Comparison of ENCODE assay signal across 19 mouse cellular contexts in genomic region chr11:81497652-81498391, GRCm38 (mm10).
DNase-seq lines count a peak whose midpoint lies in the region; ATAC-seq lines count a peak whose summit lies in the region.
"Had no signal": no experiment of that assay in that cellular context is flagged by ENCODE, and none has a peak within 500 bp of the region (broad histone marks: within the 10 kb centered on the region; RNA-seq: fewer than 3 reads in every experiment).

No protein-coding gene starts in this region.

- no peak for ATAC-seq in hindbrain, embryonic 13.5 days (ENCODE audit: low FRiP score)
- no peak for ATAC-seq in hindbrain, embryonic 11.5 days (ENCODE audit: low FRiP score)
- ATAC-seq in forebrain, embryonic 12.5 days (ENCODE audit: low FRiP score) = no peak
- ATAC-seq in midbrain, embryonic 12.5 days (ENCODE audit: low FRiP score, low read depth) = peak; percentile 58; the same call in 1 of the 2 replicates
- ATAC-seq in frontal cortex, adult (ENCODE audit: low TSS enrichment) = no peak

- no peak overlapping the region for H3K4me2 ChIP-seq in hindbrain, embryonic 13.5 days
- no peak overlapping the region for H3K4me2 ChIP-seq in hindbrain, embryonic 11.5 days (replicated peaks; ENCODE audit: low read depth, low read length)
- H3K4me2 ChIP-seq in forebrain, embryonic 12.5 days = peak overlapping the region; percentile 8; the same call in 1 of the 2 replicates
- peak overlapping the region; percentile 6; the same call in 1 of the 2 replicates for H3K4me2 ChIP-seq in midbrain, embryonic 12.5 days (replicated peaks)

- no peak for DNase-seq in hindbrain, embryonic 11.5 days (ENCODE audit: low spot score)
- peak; percentile 29 for DNase-seq in brain, adult 2 months (ENCODE audit: low read depth, low spot score)
- DNase-seq in left cerebral cortex, adult 11 months (ENCODE audit: low spot score) = no peak
- DNase-seq in left cerebral cortex, adult 9 months (ENCODE audit: low spot score in 2 of 2) = no peak
- DNase-seq: adrenal gland, postnatal 36 days; cerebellum, adult 11 months; kidney, adult 18-20 months; kidney, postnatal 4 days; left cerebral cortex, postnatal 4 days; lung, postnatal 14 days; right cerebral cortex, postnatal 4 days had no signal

- no peaks in the 10 kb centered on the region for H3K36me3 ChIP-seq in hindbrain, embryonic 13.5 days
- no peaks in the 10 kb centered on the region for H3K36me3 ChIP-seq in hindbrain, embryonic 11.5 days (ENCODE audit: control insufficient read depth, insufficient read depth, low read length)
- no peaks in the 10 kb centered on the region for H3K36me3 ChIP-seq in forebrain, embryonic 12.5 days (replicated peaks)
- no peaks in the 10 kb centered on the region for H3K36me3 ChIP-seq in midbrain, embryonic 12.5 days
- H3K36me3 ChIP-seq: G1E; heart, embryonic 10.5 days had no signal

- H3K4me1 ChIP-seq in hindbrain, embryonic 13.5 days (replicated peaks) = peaks cover 60% of the 10 kb centered on the region
- H3K4me1 ChIP-seq in hindbrain, embryonic 11.5 days (replicated peaks; ENCODE audit: control insufficient read depth, insufficient read depth, low read length) = peaks cover 8% of the 10 kb centered on the region; the same call in 1 of the 2 replicates
- peaks cover 64% of the 10 kb centered on the region for H3K4me1 ChIP-seq in forebrain, embryonic 12.5 days
- H3K4me1 ChIP-seq in midbrain, embryonic 12.5 days = peaks cover 61% of the 10 kb centered on the region
- H3K4me1 ChIP-seq: heart, embryonic 10.5 days had no signal

- H3K4me3 ChIP-seq in hindbrain, embryonic 13.5 days = no peak overlapping the region
- no peak overlapping the region for H3K4me3 ChIP-seq in hindbrain, embryonic 11.5 days (ENCODE audit: low read depth, low read length)
- H3K4me3 ChIP-seq in forebrain, embryonic 12.5 days (replicated peaks) = no peak overlapping the region
- H3K4me3 ChIP-seq in midbrain, embryonic 12.5 days = no peak overlapping the region
- H3K4me3 ChIP-seq: erythroblast, embryonic 14.5 days; heart, embryonic 10.5 days had no signal

- H3K27me3 ChIP-seq in hindbrain, embryonic 13.5 days = 0 out of 2 replicates have a peak, but pooled peaks cover 9% of the 10 kb centered on the region
- no peaks in the 10 kb centered on the region for H3K27me3 ChIP-seq in hindbrain, embryonic 11.5 days (ENCODE audit: control insufficient read depth, insufficient read depth, low read length)
- H3K27me3 ChIP-seq in forebrain, embryonic 12.5 days = no peaks in the 10 kb centered on the region
- no peaks in the 10 kb centered on the region for H3K27me3 ChIP-seq in midbrain, embryonic 12.5 days

- H3K9me3 ChIP-seq in hindbrain, embryonic 13.5 days = no peaks in the 10 kb centered on the region
- no peaks in the 10 kb centered on the region for H3K9me3 ChIP-seq in hindbrain, embryonic 11.5 days (ENCODE audit: control insufficient read depth, low read length)
- no peaks in the 10 kb centered on the region for H3K9me3 ChIP-seq in forebrain, embryonic 12.5 days
- no peaks in the 10 kb centered on the region for H3K9me3 ChIP-seq in midbrain, embryonic 12.5 days
- H3K9me3 ChIP-seq: heart, embryonic 10.5 days had no signal

- no peak overlapping the region for H3K9ac ChIP-seq in hindbrain, embryonic 13.5 days
- H3K9ac ChIP-seq in hindbrain, embryonic 11.5 days (ENCODE audit: low read depth, low read length) = no peak overlapping the region
- no peak overlapping the region for H3K9ac ChIP-seq in forebrain, embryonic 12.5 days
- no peak overlapping the region for H3K9ac ChIP-seq in midbrain, embryonic 12.5 days (replicated peaks)
- H3K9ac ChIP-seq: liver, embryonic 14.5 days had no signal

- 54% methylated on average over 9 of the region's 9 CpGs for WGBS in hindbrain, embryonic 13.5 days
- 74% methylated on average over 9 of the region's 9 CpGs for WGBS in hindbrain, embryonic 11.5 days
- WGBS in forebrain, embryonic 12.5 days = 37% methylated on average over 9 of the region's 9 CpGs
- 46% methylated on average over 9 of the region's 9 CpGs for WGBS in midbrain, embryonic 12.5 days

- peak overlapping the region; percentile 30; the same call in 1 of the 2 replicates for H3K27ac ChIP-seq in hindbrain, embryonic 13.5 days
- no peak overlapping the region for H3K27ac ChIP-seq in hindbrain, embryonic 11.5 days (ENCODE audit: low read depth, low read length)
- H3K27ac ChIP-seq in forebrain, embryonic 12.5 days = peak overlapping the region; percentile 60
- peak overlapping the region; percentile 52; the same call in 1 of the 2 replicates for H3K27ac ChIP-seq in midbrain, embryonic 12.5 days (replicated peaks)
- H3K27ac ChIP-seq: heart, embryonic 10.5 days; liver, embryonic 14.5 days had no signal

Comparison
In these comparisons a context has a peak if more than half of its experiments do, and no peak if none do; other contexts are left out.
1. H3K4me2 ChIP-seq: peak in forebrain, embryonic 12.5 days (single experiment) and midbrain, embryonic 12.5 days (single experiment); none in hindbrain, embryonic 13.5 days (single experiment) and hindbrain, embryonic 11.5 days (single experiment).